Mouse (Mus musculus): ENCODE data around the gene Wdr20.

DNA sequence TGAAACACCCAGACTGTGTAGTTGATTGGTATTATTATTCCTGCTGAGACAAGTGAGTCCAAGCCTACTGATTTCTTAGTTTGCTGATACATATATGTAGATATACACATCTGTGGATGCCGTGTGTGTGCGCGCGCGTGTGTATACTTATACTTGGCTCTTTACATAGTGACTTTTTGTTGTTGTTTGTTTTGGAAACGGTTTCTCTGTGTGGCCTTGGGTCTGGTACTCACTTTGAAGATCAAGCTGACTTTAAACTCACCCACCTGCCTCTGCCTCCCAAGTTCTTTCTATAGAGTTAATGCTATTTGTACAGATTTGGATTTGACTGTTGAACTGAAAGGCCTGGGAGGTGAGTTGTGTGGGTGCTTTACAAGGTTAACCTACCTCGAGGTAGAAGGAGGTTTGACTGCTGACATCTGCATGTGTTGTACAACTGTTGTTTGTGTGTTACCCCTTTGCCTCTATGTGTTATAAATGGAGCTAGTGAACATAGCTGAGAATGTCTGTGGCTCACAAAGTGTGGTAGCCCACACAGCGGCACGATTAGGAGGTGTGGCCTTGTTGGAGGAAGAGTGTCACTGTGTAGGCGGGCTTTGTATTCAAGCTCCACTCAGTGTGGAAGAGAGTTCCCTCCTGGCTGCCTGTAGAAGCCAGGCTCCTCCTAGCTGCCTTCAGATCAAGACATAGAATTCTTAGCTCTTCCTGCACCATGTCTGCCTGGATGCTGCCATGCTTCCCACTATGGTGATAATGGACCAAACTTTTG is 32.9 kb downstream of the Wdr20 start:
- TF ChIP-seq CTCF (IDR thresholded peaks at IDR 0.05; ENCODE audit: low read depth) (no peak), EP300 (IDR thresholded peaks at IDR 0.05; ENCODE audit: low read depth) (no peak)
